Mouse (Mus musculus) cerebellum, postnatal 10 days (tissue): ENCODE measurements around the gene Fam240b.
A peak's percentile ranks its signal among the peaks of the same experiment; 100 is the strongest.
"Not testable (repeated sequence)": the region's sequence is repeated elsewhere in the genome, so short reads cannot be mapped to it uniquely, and the experiment has no call there.

ENCODE experiments used
- DNase-seq, 2 experiments: peaks; one replicate each; pipeline ENCODE4 v3.0.0; 2021; ENCODE audit warnings: mixed read lengths in 2 of 2

Fam240b gene

GRCm38 (mm10) chr13:64497692-64498091 is at the start of gene Fam240b:
Fam240b (minus strand) TSS chr13:64497792.
- peak; percentile 5 for DNase-seq

- DNase-seq: no peak
Observed at GRCm38 (mm10) chr13:64530139-64530538, 32.5 kb upstream of the Fam240b start.

- DNase-seq: peak; percentile 35 to 53
Observed at GRCm38 (mm10) chr13:64526515-64527285, 29.1 kb upstream of the Fam240b start.

GRCm38 (mm10) chr13:64514247-64514646 is 16.7 kb upstream of the Fam240b start:
- no peak for DNase-seq

GRCm38 (mm10) chr13:64511616-64512015 is 14.0 kb upstream of the Fam240b start:
- no peak for DNase-seq

GRCm38 (mm10) chr13:64507361-64507760 is 9.8 kb upstream of the Fam240b start:
- peak in 1 of 2 experiments; percentile 4 for DNase-seq

- DNase-seq: no peak
Observed at GRCm38 (mm10) chr13:64502833-64503232, 5.2 kb upstream of the Fam240b start.

- no peak for DNase-seq
Observed at GRCm38 (mm10) chr13:64493586-64493985, 4.0 kb downstream of the Fam240b start.

GRCm38 (mm10) chr13:64489886-64490285 is 7.7 kb downstream of the Fam240b start:
- DNase-seq: no peak

- DNase-seq: no peak
Observed at GRCm38 (mm10) chr13:64479960-64480359, 17.6 kb downstream of the Fam240b start.

- DNase-seq: peak in 1 of 2 experiments; percentile 7
Observed at GRCm38 (mm10) chr13:64477968-64478367, 19.6 kb downstream of the Fam240b start.

GRCm38 (mm10) chr13:64467886-64468285 is 29.7 kb downstream of the Fam240b start:
- peak in 1 of 2 experiments; percentile 39 for DNase-seq

- peak; percentile 87 to 88 for DNase-seq
Observed at GRCm38 (mm10) chr13:64465166-64465565, 32.4 kb downstream of the Fam240b start.

GRCm38 (mm10) chr13:64462581-64462980 is 35.0 kb downstream of the Fam240b start:
- peak in 1 of 2 experiments; percentile 9 for DNase-seq

- peak; percentile 46 to 56 for DNase-seq
Observed at GRCm38 (mm10) chr13:64458181-64458580, 39.4 kb downstream of the Fam240b start.

GRCm38 (mm10) chr13:64457225-64457978 is 40.2 kb downstream of the Fam240b start:
- DNase-seq: not testable (repeated sequence)

GRCm38 (mm10) chr13:64450001-64450794 is 47.4 kb downstream of the Fam240b start:
- DNase-seq: no peak

- DNase-seq: no peak
Observed at GRCm38 (mm10) chr13:64448729-64449128, 48.9 kb downstream of the Fam240b start.

GRCm38 (mm10) chr13:64447947-64448346 is 49.6 kb downstream of the Fam240b start:
- DNase-seq: peak; percentile 67 to 82

GRCm38 (mm10) chr13:64445254-64445920 is 52.2 kb downstream of the Fam240b start:
- no peak for DNase-seq

GRCm38 (mm10) chr13:64443263-64443894 is 54.2 kb downstream of the Fam240b start:
- peak; percentile 83 to 88 for DNase-seq

- no peak for DNase-seq
Observed at GRCm38 (mm10) chr13:64440592-64440991, 57.0 kb downstream of the Fam240b start.
